Mouse (Mus musculus): ENCODE measurements at regions not wholly inside any gene's neighbourhood (a gene's known extent, or its start where the extent isn't known, plus 50 kb on each side); places are given as distances from the start of the nearest gene placed in this dataset.

DNA sequence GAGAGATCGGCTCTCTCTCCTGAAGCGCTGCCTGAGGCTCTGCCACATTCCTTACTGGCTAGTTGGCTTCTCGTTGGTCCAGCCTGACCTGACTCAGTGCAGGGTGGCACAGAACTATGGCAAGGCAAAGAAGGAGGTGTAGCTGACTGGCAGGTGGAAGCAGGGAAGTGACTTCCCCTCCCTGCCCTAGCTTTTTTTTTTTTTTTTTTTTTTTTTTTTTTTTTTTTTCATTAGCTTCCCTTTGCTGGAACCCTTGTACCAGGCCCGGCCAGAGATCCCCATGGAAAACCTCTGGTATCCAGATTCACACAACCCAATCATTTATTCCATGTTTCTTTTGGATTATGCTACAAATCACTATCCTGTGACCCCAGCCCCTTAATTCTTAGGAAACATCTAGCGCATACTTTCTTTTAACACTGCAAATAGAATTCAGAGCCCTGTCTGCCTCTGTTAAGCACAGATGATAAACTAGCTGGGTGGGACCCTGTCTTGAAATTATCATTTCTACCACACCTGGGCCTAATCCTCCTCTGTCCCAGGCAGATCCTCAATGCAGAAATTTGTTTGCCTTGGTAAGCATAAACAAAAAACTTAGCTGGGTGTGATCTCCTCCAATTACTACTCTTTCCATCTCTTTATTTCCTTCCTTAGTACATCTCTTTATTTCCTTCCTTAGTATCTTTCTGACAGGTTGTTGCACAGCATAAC, 742.9 kb downstream of the Hace1 start:
- H3K4me3 ChIP-seq, result no peak overlapping the region
- H3K27ac ChIP-seq, result no peak overlapping the region
- intact Hi-C loops (cut with DNase I), result no loop called here
- DNase-seq (ENCODE audit: extremely low spot score in 1 of 2, low spot score in 2 of 2), result no peak
- TF ChIP-seq CTCF (IDR thresholded peaks at IDR 0.05), result no peak

DNA sequence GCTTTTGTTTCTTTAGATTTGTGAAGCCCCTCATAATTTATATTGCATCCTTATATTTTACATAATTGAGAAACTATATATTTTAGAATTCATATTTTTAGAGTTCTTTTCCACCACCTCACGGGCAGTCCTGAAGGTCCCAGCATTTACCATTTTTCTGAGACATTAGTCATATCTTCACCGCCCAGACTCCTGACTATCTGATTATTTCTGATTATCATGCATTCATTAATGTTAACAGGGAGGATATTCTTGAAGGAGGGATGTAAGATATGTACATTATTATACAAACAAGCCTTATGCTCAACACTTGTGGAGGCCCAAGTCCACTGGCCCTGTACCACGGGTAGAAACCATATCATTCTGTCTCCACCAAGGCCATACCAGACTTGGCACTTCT, 743.4 kb downstream of the Hace1 start:
- intact Hi-C loops (cut with DNase I), result no loop called here
- Histone ChIP-seq H3K4me3 (no peak overlapping the region), H3K27ac (no peak overlapping the region)
- no peak for TF ChIP-seq CTCF (IDR thresholded peaks at IDR 0.05)
- no peak for DNase-seq (ENCODE audit: extremely low spot score in 1 of 2, low spot score in 2 of 2)

DNA sequence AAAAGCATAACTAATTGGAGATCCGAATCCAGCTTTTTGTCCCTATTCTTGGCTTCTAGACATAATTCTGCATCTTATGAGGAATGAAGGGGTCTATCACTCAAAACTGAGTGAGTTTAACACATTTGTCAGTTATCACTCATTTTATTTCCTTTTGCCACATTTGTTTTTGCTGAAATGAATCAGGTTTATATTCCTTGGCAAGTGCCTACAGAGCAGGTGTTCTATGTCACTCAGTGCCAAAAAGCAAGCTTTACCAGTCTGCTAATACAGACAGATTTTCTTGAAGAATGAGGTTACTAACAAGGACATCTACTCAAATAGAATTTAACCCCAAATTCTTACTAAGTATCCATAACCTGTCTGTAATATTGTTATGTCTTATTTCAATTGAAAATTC, 751.4 kb downstream of the Hace1 start:
- Histone ChIP-seq H3K4me3 (no peak overlapping the region), H3K27ac (no peak overlapping the region)
- intact Hi-C loops (cut with DNase I), result no loop called here
- DNase-seq (ENCODE audit: extremely low spot score in 1 of 2, low spot score in 2 of 2), result no peak
- no peak for TF ChIP-seq CTCF (IDR thresholded peaks at IDR 0.05)

DNA sequence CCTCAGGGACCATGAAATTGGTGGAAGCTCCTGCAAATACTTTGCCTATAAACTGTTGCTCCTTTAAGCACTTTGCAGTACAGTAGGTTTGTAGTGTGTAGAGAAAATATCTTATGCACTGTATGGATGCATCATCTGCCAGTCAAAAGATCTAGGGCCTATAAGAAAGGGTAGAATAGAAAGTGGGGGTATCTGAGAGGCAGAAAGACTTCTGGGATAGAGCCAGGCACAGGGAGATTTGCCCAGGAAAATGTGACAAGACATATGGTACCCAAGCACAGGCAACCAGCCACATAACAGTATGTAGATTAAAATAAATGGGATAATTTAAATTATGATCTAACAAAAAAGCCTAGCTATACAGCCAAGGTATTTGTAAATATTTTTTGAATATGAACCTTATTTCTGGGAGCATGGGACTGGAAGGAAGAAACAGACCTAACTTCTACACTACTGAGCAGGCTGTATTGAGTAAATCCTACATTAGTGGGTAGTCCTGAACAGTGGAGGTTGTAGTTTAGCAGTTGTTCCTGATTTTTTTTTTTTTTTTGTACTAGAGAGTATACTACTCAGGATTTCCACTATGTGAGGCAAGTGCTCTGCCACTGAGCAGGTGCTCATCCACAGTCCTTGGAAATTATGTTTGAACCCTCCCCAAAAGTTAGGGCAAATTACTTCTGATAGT, 754.1 kb downstream of the Hace1 start:
- Histone ChIP-seq H3K4me3 (no peak overlapping the region), H3K27ac (no peak overlapping the region)
- TF ChIP-seq CTCF (IDR thresholded peaks at IDR 0.05), result no peak
- intact Hi-C loops (cut with DNase I), result no loop called here
- no peak for DNase-seq (ENCODE audit: extremely low spot score in 1 of 2, low spot score in 2 of 2)

DNA sequence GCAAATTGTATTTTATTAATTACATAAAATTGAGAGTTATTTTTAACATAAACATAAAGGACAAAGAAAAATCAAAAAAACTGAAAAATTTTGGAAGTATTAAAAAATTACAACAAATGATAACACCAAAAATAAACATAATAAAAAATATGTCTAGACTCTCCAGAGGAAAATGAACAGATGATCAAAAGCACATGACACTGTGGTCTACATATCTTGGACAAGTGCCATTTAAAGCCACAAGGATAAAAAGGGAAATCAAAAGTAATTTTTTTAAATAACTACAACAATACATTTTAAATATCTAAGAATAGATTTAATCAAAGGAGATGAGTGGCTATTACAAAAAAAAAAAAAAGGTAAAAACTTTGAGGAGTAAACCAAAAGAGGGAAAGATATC, 755.6 kb downstream of the Hace1 start:
- intact Hi-C loops (cut with DNase I), result no loop called here
- no peak for DNase-seq (ENCODE audit: extremely low spot score in 1 of 2, low spot score in 2 of 2)
- Histone ChIP-seq H3K27ac (no peak overlapping the region), H3K4me3 (no peak overlapping the region)
- TF ChIP-seq CTCF (IDR thresholded peaks at IDR 0.05), result no peak

DNA sequence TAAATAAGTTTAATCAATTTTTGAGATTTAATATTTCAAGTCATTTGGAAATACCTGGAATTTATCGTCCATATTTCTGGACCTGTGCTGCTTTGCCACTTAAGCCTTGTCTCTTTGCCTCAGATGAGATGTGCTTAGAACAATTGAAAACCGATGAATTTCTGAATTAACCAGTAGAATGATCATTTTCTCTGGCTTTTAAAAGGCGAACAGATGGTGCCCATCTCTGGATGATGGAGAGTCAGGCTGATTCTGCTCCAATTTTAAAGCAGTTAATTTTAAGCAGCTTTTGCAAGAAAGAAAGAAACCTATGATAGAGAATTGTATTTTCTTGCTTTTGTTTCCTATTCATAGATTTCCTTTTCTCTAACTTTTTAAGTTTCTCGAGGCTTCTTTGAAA, 767.7 kb downstream of the Hace1 start:
- no peak for TF ChIP-seq CTCF (IDR thresholded peaks at IDR 0.05)
- Histone ChIP-seq H3K27ac (no peak overlapping the region), H3K4me3 (no peak overlapping the region)
- no peak for DNase-seq (ENCODE audit: extremely low spot score in 1 of 2, low spot score in 2 of 2)
- intact Hi-C loops (cut with DNase I), result no loop called here

DNA sequence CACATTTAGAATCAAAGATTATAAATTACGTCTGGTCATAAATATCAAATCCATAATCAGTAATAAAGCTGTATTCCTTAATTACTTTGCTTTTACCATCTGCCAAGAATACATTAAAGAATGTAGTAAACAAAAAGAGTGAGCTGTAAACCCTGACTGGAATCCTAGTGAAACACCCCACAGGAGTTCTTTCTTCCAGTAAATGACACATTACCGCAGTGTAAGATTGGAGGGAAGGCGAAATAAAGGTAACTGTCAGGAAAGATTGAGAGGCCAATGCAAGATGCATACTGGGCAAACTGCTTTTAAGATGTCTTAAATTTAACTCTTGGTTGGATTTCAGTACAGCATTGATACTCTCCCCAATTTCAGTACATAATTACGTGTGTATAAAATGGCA, 772.0 kb downstream of the Hace1 start:
- H3K4me3 ChIP-seq, result no peak overlapping the region
- TF ChIP-seq CTCF (IDR thresholded peaks at IDR 0.05), result no peak
- no peak for DNase-seq (ENCODE audit: extremely low spot score in 1 of 2, low spot score in 2 of 2)
- intact Hi-C loops (cut with DNase I), result no loop called here
- no peak overlapping the region for H3K27ac ChIP-seq

DNA sequence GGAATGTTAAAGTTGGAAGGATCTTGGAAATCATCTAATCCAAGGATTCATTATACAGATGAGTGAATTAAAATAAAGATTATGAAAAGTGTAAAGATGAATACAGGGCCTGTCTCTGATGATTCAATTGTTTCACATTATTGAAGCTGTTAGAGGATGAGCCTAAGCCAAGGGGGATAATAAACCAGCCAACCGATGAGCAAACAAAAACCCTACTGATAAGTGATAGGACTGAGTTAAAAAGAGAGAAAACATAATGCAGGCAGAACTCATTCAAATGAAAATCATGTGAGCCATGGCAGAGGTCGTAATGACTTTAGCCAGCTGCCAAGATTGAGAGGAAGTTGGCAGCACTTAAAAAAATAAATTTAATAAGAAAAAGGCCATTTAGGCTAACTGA, 772.6 kb downstream of the Hace1 start:
- intact Hi-C loops (cut with DNase I), result no loop called here
- Histone ChIP-seq H3K4me3 (no peak overlapping the region), H3K27ac (no peak overlapping the region)
- TF ChIP-seq CTCF (IDR thresholded peaks at IDR 0.05), result no peak
- DNase-seq (ENCODE audit: extremely low spot score in 1 of 2, low spot score in 2 of 2), result no peak

DNA sequence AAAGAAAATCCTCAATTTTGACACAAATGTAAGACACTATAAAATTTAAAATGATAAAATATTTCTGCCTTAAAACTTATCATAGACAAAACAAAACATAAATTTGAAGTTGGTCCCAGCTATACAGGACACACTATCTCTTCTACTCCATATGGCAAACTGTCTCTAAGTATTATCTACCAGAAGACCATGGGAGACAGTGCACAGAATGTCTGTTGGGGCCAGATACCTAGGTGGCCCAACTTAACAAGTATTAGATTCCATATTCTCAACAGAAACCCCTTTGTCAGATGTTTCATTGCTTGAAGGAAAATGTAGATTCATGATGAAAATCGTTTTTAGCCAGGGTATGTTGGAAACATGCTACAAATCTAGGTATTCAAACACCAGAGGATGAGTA, 779.1 kb downstream of the Hace1 start:
- TF ChIP-seq CTCF (IDR thresholded peaks at IDR 0.05), result no peak
- no peak for DNase-seq (ENCODE audit: extremely low spot score in 1 of 2, low spot score in 2 of 2)
- Histone ChIP-seq H3K4me3 (no peak overlapping the region), H3K27ac (no peak overlapping the region)
- intact Hi-C loops (cut with DNase I), result no loop called here

DNA sequence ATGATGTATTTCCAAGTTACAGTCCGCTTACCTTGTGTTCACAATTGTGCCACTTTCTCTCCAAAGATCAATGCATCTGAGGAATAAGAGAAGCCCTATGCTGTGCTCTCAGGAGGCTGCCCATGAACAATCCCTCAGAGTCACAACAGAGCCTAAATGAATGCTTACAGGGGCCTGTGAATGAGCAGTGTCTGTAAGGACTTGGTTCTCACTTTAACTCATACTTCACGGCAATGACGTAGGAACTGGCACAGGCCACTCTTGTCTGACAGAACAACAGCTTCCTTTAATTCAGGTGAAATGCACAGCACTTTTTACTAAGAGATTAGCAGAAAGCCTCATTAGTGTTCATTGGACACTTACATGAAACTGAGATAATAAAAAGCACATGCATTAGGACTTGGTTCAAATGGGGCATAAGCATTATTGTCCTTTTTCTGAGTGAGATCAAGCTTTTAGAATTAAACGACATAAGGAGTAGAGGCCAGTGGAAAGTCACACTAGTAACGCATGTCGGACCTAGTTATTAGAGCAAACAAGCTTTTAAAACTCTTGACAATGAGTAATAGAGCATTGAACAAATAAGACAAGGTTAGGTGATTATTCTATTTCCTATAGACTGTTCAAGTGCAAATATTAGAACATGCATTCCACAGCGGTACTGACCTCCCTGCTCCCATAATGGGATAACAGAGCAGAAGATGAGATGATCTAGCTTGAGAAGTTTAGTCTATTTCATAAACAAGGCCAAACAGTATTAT, 796.3 kb downstream of the Hace1 start:
- no peak for DNase-seq (ENCODE audit: extremely low spot score in 1 of 2, low spot score in 2 of 2)

DNA sequence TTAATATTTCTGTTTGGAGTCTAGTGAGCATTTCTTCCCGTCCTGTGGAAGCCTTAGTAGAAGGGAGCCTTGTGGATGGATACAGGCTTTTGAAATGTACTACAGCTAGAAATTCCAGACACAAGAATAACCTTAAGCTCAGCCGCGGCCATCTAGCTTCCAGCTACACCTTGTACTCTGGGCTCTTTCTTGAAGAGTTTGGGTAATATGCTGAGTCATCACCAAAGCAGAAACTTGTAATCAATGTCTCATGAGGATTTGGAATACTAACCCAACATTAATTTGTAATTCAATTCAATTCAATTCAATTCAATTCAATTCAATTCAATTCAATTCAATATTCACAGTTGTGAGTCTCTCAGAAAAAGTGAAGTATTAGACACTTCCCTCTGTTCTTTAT, 797.0 kb downstream of the Hace1 start:
- Histone ChIP-seq H3K4me3 (no peak overlapping the region), H3K27ac (no peak overlapping the region)
- TF ChIP-seq CTCF (IDR thresholded peaks at IDR 0.05), result no peak
- intact Hi-C loops (cut with DNase I), result no loop called here
- DNase-seq (ENCODE audit: extremely low spot score in 1 of 2, low spot score in 2 of 2), result no peak

More for the DNA sequence above, 796.3 kb downstream of the Hace1 start:
- Histone ChIP-seq H3K4me3 (no peak overlapping the region), H3K27ac (no peak overlapping the region)
- intact Hi-C loops (cut with DNase I), result no loop called here
- TF ChIP-seq CTCF (IDR thresholded peaks at IDR 0.05), result no peak

DNA sequence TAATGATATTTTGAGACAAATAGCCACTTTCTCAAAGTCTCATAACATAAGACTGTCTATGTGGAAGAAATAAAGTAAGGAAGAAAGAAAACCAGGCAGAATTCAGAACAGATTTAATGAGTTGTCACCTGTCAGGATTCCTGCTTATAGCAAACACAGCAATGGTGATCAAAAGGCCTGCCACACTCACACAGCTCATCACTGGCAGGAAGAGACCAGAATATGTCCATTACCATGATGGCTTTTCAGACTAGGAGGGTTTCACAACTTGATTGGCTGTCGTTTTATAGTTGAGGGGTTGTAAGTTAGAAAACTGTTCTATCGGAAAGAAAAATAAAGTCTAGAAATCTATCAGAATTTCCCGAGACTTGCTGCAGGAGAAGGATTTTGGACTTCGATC, 819.5 kb downstream of the Hace1 start:
- intact Hi-C loops (cut with DNase I), result no loop called here
- Histone ChIP-seq H3K27ac (no peak overlapping the region), H3K4me3 (no peak overlapping the region)
- no peak for TF ChIP-seq CTCF (IDR thresholded peaks at IDR 0.05)
- DNase-seq (ENCODE audit: extremely low spot score in 1 of 2, low spot score in 2 of 2), result no peak

All from left cerebral cortex, adult 2 months (tissue).